Mouse (Mus musculus): ENCODE results near the gene Smarcb1. TPM values are rescaled to one million over a fixed set of nuclear protein-coding genes. Genes with fewer than 3 reads are reported as not detected.

The Smarcb1 gene
- polyA plus RNA-seq, 3 experiments from 2014 or later, result 89.2 to 126 (median 106) TPM

DNA sequence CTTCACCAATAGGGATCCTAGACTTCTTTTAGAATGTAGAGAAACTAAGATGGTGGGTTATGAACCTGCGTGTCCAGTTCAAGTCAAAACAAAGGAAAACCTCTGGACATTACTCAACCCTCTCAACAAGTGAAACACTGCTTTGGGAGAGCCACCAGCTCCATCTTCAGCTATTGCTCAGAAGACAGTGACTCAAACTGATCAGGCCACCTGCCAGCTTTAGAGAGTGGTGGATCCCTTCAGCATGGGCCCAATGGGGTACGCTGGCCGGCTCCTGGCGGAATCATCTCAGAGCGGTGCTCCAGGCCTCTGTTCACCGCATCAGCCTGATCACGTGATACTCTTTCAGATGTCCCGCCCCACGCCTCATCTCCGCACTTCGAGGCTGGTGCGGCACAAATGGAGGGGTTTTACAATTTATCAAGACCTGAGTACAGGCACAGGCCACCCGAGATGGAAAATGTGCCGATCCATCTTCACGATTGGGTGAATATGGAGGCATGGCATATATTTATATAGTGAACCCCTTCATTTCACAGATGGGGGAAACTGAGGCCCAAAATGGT lies 65.9 kb downstream of the Smarcb1 start:
- ATAC-seq, result no peak

DNA sequence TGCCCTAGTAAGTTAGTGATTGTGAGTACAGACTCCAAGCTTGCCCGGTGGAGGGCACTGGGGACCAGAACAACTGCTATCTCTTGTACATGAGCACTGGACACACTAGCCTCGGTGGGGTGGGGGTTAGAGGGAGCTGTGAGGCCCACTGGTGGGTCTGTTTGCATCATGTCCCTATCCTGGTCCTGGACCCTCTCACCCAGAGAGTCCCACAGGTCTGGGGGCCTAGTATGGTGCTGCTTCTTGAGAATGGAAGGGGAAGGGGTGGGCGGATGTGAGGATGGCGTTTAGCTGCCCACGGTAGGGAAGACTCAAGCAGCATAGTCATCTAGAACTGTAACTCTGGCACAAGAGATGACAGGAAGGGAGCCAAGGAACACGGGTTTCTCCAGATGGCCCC lies 66.6 kb downstream of the Smarcb1 start:
- no peak for ATAC-seq

DNA sequence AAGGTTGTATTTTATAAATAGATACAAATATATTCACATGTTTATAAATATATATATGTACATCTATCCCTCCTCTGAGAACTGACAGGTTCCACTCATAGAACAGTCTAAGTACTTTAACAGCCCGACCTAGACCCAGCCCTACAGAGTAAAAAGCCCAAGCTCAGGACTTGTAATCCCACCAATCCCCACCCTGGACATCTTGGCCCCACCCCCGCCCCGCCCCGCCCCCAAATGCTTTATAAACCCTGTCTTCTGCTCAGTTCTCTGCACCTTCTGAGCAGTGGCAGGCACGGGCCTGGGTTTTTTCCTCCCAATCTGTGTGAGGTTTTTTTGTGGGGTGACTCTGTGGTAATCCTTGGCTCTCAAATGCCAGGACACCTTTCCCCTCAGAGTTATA lies 67.3 kb downstream of the Smarcb1 start:
- no peak for ATAC-seq

DNA sequence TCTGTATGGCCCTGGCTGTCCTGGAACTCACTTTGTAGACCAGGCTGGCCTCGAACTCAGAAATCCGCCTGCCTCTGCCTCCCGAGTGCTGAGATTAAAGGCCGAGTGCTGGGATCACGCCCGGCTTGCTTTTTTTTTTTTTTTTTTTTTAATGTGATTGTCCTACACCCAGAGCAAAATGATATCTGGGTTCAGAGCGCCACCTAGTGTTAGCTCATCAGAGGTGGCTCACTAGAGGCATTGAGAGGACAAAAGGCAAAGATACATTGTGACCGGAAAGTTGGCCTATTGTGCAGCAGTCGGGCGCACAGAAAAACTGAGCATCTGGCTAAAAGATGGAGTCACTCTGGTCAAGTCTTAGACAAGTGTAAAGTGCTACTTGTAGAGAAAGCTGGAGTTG lies 68.0 kb downstream of the Smarcb1 start:
- peak; percentile 85 for ATAC-seq

DNA sequence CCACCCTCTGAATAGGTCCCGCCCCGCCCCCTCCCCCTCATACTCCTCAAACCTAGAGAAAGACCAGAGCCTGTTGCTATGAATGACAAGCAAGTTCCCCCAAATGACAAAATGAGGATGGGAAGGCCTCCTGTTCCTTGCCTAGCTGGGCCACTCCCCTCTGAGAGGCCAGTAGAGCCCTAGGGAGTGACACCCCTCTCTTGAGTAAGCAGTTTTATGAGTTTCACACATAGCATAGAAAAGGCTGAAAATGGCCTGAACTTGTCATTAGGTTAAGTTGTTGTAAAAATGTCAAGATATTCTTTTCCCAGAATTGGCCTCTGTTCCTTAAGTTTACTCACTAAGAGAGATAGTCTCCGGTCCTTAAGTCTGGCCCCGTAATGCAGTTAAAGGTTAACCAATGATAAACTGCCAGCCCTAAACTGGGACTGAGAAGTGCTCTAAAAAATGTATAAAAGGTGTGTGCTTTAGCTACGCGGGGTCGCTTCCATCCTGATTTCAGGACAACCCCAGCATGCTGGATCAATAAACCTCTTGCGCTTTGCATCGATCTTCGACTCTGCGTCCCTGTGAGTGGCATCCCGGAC lies 68.8 kb downstream of the Smarcb1 start:
- ATAC-seq, result no peak

DNA sequence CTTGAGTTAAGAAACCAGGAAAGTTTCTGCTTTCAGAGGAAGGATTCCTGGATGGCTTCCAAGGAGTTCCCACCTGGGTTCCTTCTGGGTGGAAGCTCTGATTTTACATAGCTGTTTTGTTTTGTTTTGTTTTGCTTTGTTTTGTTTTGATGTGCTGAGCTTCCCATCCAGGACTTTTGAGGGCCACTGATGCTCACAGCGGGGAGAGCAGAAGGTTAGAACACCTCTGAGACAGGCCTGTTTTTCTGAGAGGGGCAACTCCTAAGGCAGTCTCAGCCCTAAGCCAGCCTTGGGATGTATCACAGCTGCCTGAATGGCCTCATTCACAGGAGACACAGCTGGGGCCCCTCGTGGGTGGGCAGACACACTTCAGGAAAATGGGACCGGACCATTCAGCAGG lies 69.7 kb downstream of the Smarcb1 start:
- no peak for ATAC-seq

DNA sequence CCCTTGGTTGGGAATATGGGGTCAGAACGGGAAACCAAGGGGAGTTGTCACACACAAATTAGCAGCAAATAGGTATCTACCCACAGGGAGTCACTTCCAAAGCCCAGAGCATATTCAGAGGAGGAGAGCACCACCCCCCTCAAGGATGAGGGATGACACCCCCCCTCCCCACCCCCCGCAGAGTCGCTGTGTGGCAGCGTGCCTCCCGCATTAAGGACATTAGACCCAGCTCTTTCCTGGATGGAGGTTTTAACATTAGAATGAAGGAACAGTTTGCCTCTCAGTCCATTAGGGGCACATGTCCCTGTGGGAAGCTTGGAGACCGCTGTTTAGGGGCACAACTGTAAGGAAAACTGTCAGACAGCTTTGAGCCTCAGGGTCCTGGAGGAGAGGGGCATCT lies 70.3 kb downstream of the Smarcb1 start:
- no peak for ATAC-seq

DNA sequence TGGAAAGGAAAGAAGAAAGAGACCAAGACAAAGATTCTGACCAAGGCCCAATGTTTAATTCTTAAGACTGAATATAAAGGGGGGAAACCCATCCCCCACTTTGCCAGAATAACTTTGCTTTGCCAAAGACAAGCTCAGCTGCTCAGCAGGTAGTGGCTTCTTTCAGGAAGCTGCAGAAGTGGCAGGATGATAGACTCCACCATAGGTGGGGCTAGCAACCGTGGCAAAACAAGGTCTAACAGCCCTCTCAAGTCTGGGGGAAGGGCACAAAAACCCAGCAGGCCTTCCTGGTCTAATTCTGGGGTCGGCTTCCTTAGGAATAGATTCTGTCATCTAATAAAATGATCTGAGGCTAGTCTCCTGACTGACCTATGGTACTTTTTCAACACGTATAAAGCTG lies 73.0 kb downstream of the Smarcb1 start:
- no peak for ATAC-seq

Other genes starting within 250 kb of the Smarcb1 start
- 10 to 100 TPM; 24.8 to 27.1 (median 26.2) TPM for gene Cabin1, start 157.3 kb downstream of the Smarcb1 start, polyA plus RNA-seq (2017; shearing (Covaris generic))
- gene Ddt, start 148.2 kb downstream of the Smarcb1 start, polyA plus RNA-seq (2017; shearing (Covaris generic)), result 10 to 100 TPM; 63.4 to 95.0 (median 86.4) TPM
- not detected for gene Gm20441, start 140.7 kb downstream of the Smarcb1 start, polyA plus RNA-seq (2017; shearing (Covaris generic))
- 10 to 100 TPM in 1 of 3 experiments, 1 to 10 TPM in 2; 9.0 to 12.7 (median 9.3) TPM for gene Gstt3, start 140.2 kb downstream of the Smarcb1 start, polyA plus RNA-seq (2017; shearing (Covaris generic))
- gene Gstt1, start 123.0 kb downstream of the Smarcb1 start, polyA plus RNA-seq (2017; shearing (Covaris generic)), result 1 to 10 TPM; 1.7 to 3.6 (median 2.2) TPM
- gene Gstt4, start 99.1 kb downstream of the Smarcb1 start, polyA plus RNA-seq (2017; shearing (Covaris generic)), result not detected
- gene Gstt2, start 84.2 kb downstream of the Smarcb1 start, polyA plus RNA-seq (2017; shearing (Covaris generic)), result 10 to 100 TPM; 52.2 to 69.9 (median 64.5) TPM
- 100 to 1,000 TPM; 423 to 560 (median 495) TPM for gene Mif, start 61.4 kb downstream of the Smarcb1 start, polyA plus RNA-seq (2017; shearing (Covaris generic))
- gene Derl3, start 28.2 kb downstream of the Smarcb1 start, polyA plus RNA-seq (2017; shearing (Covaris generic)), result 1 to 10 TPM in 1 of 3 experiments, under 1 TPM in 2; 0.39 to 3.3 (median 0.73) TPM
- 10 to 100 TPM in 2 of 3 experiments, 1 to 10 TPM in 1; 5.3 to 15.4 (median 11.3) TPM for gene Chchd10, start 11.5 kb upstream of the Smarcb1 start, polyA plus RNA-seq (2017; shearing (Covaris generic))
- 1 to 10 TPM in 2 of 3 experiments, under 1 TPM in 1; 0.91 to 7.7 (median 4.4) TPM for gene Mmp11, start 14.9 kb upstream of the Smarcb1 start, polyA plus RNA-seq (2017; shearing (Covaris generic))
- not detected for gene Gm867, start 19.1 kb upstream of the Smarcb1 start, polyA plus RNA-seq (2017; shearing (Covaris generic))
- under 1 TPM in 1 of 3 experiments, not detected in 2; 0.99 TPM for gene Vpreb3, start 21.4 kb upstream of the Smarcb1 start, polyA plus RNA-seq (2017; shearing (Covaris generic))
- gene Gm5134, start 32.9 kb upstream of the Smarcb1 start, polyA plus RNA-seq (2017; shearing (Covaris generic)), result 1 to 10 TPM in 1 of 3 experiments, under 1 TPM in 2; 0.30 to 1.7 (median 0.58) TPM
- 10 to 100 TPM in 1 of 3 experiments, 1 to 10 TPM in 2; 9.6 to 10.3 (median 9.9) TPM for gene Zfp280b, start 111.0 kb upstream of the Smarcb1 start, polyA plus RNA-seq (2017; shearing (Covaris generic))
- gene Slc5a4b, start 189.3 kb upstream of the Smarcb1 start, polyA plus RNA-seq (2017; shearing (Covaris generic)), result not detected
- gene Slc5a4a, start 225.8 kb upstream of the Smarcb1 start, polyA plus RNA-seq (2017; shearing (Covaris generic)), result not detected